Mouse (Mus musculus): ENCODE results near the gene Zdhhc19. TPM values are rescaled to one million over a fixed set of nuclear protein-coding genes. Genes with fewer than 3 reads are reported as not detected.

Zdhhc19 gene
- total and polyA plus RNA-seq, 3 experiments, result not detected

GRCm38 (mm10) chr16:32597909-32598381 lies 101.9 kb downstream of the Zdhhc19 start:
- H3K27ac ChIP-seq, result peak overlapping the region; percentile 36; the same call in 1 of the 2 replicates
- TF ChIP-seq EP300 (IDR thresholded peaks at IDR 0.05; ENCODE audit: insufficient read depth, low read depth, low read length) (no peak), POLR2A (IDR thresholded peaks at IDR 0.05; ENCODE audit: insufficient read depth, low read depth, low read length) (no peak), CTCF (IDR thresholded peaks at IDR 0.05) (no peak)
- H3K27me3 ChIP-seq (ENCODE audit: control insufficient read depth, insufficient read depth, low read length), result no peaks in the 10 kb centered on the region
- H3K9ac ChIP-seq (ENCODE audit: low read depth, low read length), result no peak overlapping the region; the same call in 1 of the 2 replicates
- DNase-seq, result peak in 1 of 2 experiments; percentile 17
- no peak overlapping the region for H3K4me3 ChIP-seq
- H3K4me1 ChIP-seq (ENCODE audit: control insufficient read depth, insufficient read depth, low read length), result peaks cover 2% of the 10 kb centered on the region; the same call in 1 of the 2 replicates
- no peaks in the 10 kb centered on the region for H3K79me2 ChIP-seq (replicated peaks; ENCODE audit: control insufficient read depth, insufficient read depth, low read length)
- H3K36me3 ChIP-seq (ENCODE audit: control insufficient read depth, insufficient read depth, low read length), result no peaks in the 10 kb centered on the region
- intact Hi-C loops (cut with DNase I), result no loop called here
- WGBS, result 20% methylated on average over 4 of the region's 4 CpGs

- DNase-seq, result peak in 1 of 2 experiments; percentile 4
- intact Hi-C loops (cut with DNase I), result no loop called here
- H3K36me3 ChIP-seq (ENCODE audit: control insufficient read depth, insufficient read depth, low read length), result no peaks in the 10 kb centered on the region
Measured at GRCm38 (mm10) chr16:32599151-32599550, 103.1 kb downstream of the Zdhhc19 start.

GRCm38 (mm10) chr16:32602193-32602685 lies 106.2 kb downstream of the Zdhhc19 start:
- DNase-seq, result no peak
- Histone ChIP-seq H3K27me3 (ENCODE audit: control insufficient read depth, insufficient read depth, low read length) (no peaks in the 10 kb centered on the region), H3K4me3 (no peak overlapping the region), H3K9ac (ENCODE audit: low read depth, low read length) (no peak overlapping the region), H3K4me1 (ENCODE audit: control insufficient read depth, insufficient read depth, low read length) (peaks cover 2% of the 10 kb centered on the region; the same call in 1 of the 2 replicates), H3K36me3 (ENCODE audit: control insufficient read depth, insufficient read depth, low read length) (no peaks in the 10 kb centered on the region), H3K27ac (no peak overlapping the region), H3K79me2 (replicated peaks; ENCODE audit: control insufficient read depth, insufficient read depth, low read length) (no peaks in the 10 kb centered on the region)
- no peak for TF ChIP-seq POLR2A (IDR thresholded peaks at IDR 0.05; ENCODE audit: insufficient read depth, low read depth, low read length)
- WGBS, result 83% methylated on average over 3 of the region's 3 CpGs
- intact Hi-C loops (cut with DNase I), result loop anchor here (10.0 kb wide), 1 partner anchor 327 kb away; the partner anchor contains the start of genes Rnf168 and Smco1

More at GRCm38 (mm10) chr16:32599151-32599550, 103.1 kb downstream of the Zdhhc19 start:
- TF ChIP-seq POLR2A (IDR thresholded peaks at IDR 0.05; ENCODE audit: insufficient read depth, low read depth, low read length) (no peak), CTCF (IDR thresholded peaks at IDR 0.05) (no peak), EP300 (IDR thresholded peaks at IDR 0.05; ENCODE audit: insufficient read depth, low read depth, low read length) (no peak)
- Histone ChIP-seq H3K4me1 (ENCODE audit: control insufficient read depth, insufficient read depth, low read length) (peaks cover 2% of the 10 kb centered on the region; the same call in 1 of the 2 replicates), H3K27me3 (ENCODE audit: control insufficient read depth, insufficient read depth, low read length) (no peaks in the 10 kb centered on the region), H3K79me2 (replicated peaks; ENCODE audit: control insufficient read depth, insufficient read depth, low read length) (no peaks in the 10 kb centered on the region), H3K27ac (no peak overlapping the region), H3K4me3 (no peak overlapping the region), H3K9ac (ENCODE audit: low read depth, low read length) (no peak overlapping the region)
- 84% methylated on average over 1 of the region's 1 CpGs for WGBS

GRCm38 (mm10) chr16:32607562-32608343 lies 111.7 kb downstream of the Zdhhc19 start:
- Histone ChIP-seq H3K27ac (peak overlapping the region; percentile 92; the same call in 1 of the 2 replicates), H3K36me3 (ENCODE audit: control insufficient read depth, insufficient read depth, low read length) (no peaks in the 10 kb centered on the region; the same call in none of the 2 replicates), H3K79me2 (replicated peaks; ENCODE audit: control insufficient read depth, insufficient read depth, low read length) (no peaks in the 10 kb centered on the region), H3K4me3 (peak overlapping the region; percentile 87), H3K4me1 (ENCODE audit: control insufficient read depth, insufficient read depth, low read length) (peaks cover 2% of the 10 kb centered on the region; the same call in 1 of the 2 replicates), H3K27me3 (ENCODE audit: control insufficient read depth, insufficient read depth, low read length) (no peaks in the 10 kb centered on the region), H3K9ac (ENCODE audit: low read depth, low read length) (no peak overlapping the region)
- TF ChIP-seq POLR2A (IDR thresholded peaks at IDR 0.05; ENCODE audit: insufficient read depth, low read depth, low read length), result no peak
- TF ChIP-seq EP300 (IDR thresholded peaks at IDR 0.05; ENCODE audit: insufficient read depth, low read depth, low read length), result no peak
- no peak for TF ChIP-seq CTCF (IDR thresholded peaks at IDR 0.05)
- no peak for DNase-seq
- 32% methylated on average over 7 of the region's 7 CpGs for whole genome bisulfite sequencing
- intact Hi-C loops (cut with DNase I), result loop anchor here (2.0 to 10.0 kb wide), 3 partner anchors 85 to 333 kb away; partner anchors contain the start of genes Rnf168 and Smco1

- 11% methylated on average over 8 of the region's 8 CpGs for WGBS
- no peaks in the 10 kb centered on the region for H3K79me2 ChIP-seq (replicated peaks; ENCODE audit: control insufficient read depth, insufficient read depth, low read length)
- peak overlapping the region; percentile 87 for H3K4me3 ChIP-seq
- no peaks in the 10 kb centered on the region for H3K27me3 ChIP-seq (ENCODE audit: control insufficient read depth, insufficient read depth, low read length)
- intact Hi-C loops (cut with DNase I), result loop anchor here (2.0 to 10.0 kb wide), 3 partner anchors 86 to 334 kb away; partner anchors contain the start of genes Rnf168 and Smco1
- H3K36me3 ChIP-seq (ENCODE audit: control insufficient read depth, insufficient read depth, low read length), result no peaks in the 10 kb centered on the region; the same call in none of the 2 replicates
- TF ChIP-seq CTCF (IDR thresholded peaks at IDR 0.05) (no peak), POLR2A (IDR thresholded peaks at IDR 0.05; ENCODE audit: insufficient read depth, low read depth, low read length) (no peak), EP300 (IDR thresholded peaks at IDR 0.05; ENCODE audit: insufficient read depth, low read depth, low read length) (no peak)
- H3K27ac ChIP-seq, result peak overlapping the region; percentile 92
- DNase-seq, result no peak
- peaks cover 2% of the 10 kb centered on the region; the same call in 1 of the 2 replicates for H3K4me1 ChIP-seq (ENCODE audit: control insufficient read depth, insufficient read depth, low read length)
- peak overlapping the region; percentile 49 for H3K9ac ChIP-seq (ENCODE audit: low read depth, low read length)
Measured at GRCm38 (mm10) chr16:32608344-32608711, 112.3 kb downstream of the Zdhhc19 start.
